Mouse (Mus musculus) forebrain, embryonic 15.5 days (tissue): Measurements from ENCODE around the gene Garem2. TPM values are rescaled to one million over a fixed set of nuclear protein-coding genes. Genes with fewer than 3 reads are reported as not detected.
A peak's percentile ranks its signal among the peaks of the same experiment; 100 is the strongest.

Source experiments
- ATAC-seq: fragments of 200-750 bp; cut with Nextera tagmentation; replicated peaks from 2 replicates; pipeline ENCODE4 v1.8.0; 2017; ENCODE audit warnings: mild to moderate bottlenecking, moderate TSS enrichment, moderate library complexity
- H3K27ac ChIP-seq: fragments of 300-500 bp; sonication (generic); replicated peaks from 2 replicates; pipeline ENCODE4 v1.5.1; 2015; ENCODE audit warnings: mild to moderate bottlenecking, inconsistent platforms
- H3K27me3 ChIP-seq: fragments of 300-500 bp; sonication (generic); 2 replicates; pipeline ENCODE4 v1.6.1; 2015; ENCODE audit warnings: inconsistent platforms
- H3K36me3 ChIP-seq: fragments of 300-500 bp; sonication (generic); 2 replicates; pipeline ENCODE4 v1.6.1; 2015; ENCODE audit warnings: mild to moderate bottlenecking, inconsistent platforms
- H3K4me1 ChIP-seq: fragments of 300-500 bp; sonication (generic); 2 replicates; pipeline ENCODE4 v1.6.1; 2015; ENCODE audit warnings: inconsistent platforms
- H3K4me2 ChIP-seq: fragments of 300-500 bp; sonication (generic); replicated peaks from 2 replicates; pipeline ENCODE4 v1.6.1; 2015; ENCODE audit warnings: mild to moderate bottlenecking, inconsistent platforms
- H3K4me3 ChIP-seq: fragments of 300-500 bp; sonication (generic); 2 replicates; pipeline ENCODE4 v1.5.1; 2015; ENCODE audit warnings: mild to moderate bottlenecking, inconsistent platforms
- H3K9ac ChIP-seq: fragments of 300-500 bp; sonication (generic); replicated peaks from 2 replicates; pipeline ENCODE4 v1.6.1; 2015; ENCODE audit warnings: mild to moderate bottlenecking, inconsistent platforms
- H3K9me3 ChIP-seq: fragments of 300-500 bp; sonication (generic); 2 replicates; pipeline ENCODE4 v1.6.1; 2016; ENCODE audit warnings: inconsistent platforms
- WGBS: fragments of 180-500 bp; shearing (Covaris S2); methylation state at CpG from one replicate; pipeline ENCODE4 v1.1.7; 2015; ENCODE audit warnings: mixed read lengths; 5-methylcytosine and 5-hydroxymethylcytosine counted together
- polyA plus RNA-seq: library from polyadenylated mRNA; unstranded; fragments of >200 nt; fragmentation: Nextera tagmentation; extraction: Ambion mirVana; gene quantifications from 2 replicates; pipeline ENCODE4 v1.2.1, GENCODE M21; 2015

The Garem2 gene
- polyA plus RNA-seq, 1 experiment from 2014 or later: 12.8 TPM

DNA sequence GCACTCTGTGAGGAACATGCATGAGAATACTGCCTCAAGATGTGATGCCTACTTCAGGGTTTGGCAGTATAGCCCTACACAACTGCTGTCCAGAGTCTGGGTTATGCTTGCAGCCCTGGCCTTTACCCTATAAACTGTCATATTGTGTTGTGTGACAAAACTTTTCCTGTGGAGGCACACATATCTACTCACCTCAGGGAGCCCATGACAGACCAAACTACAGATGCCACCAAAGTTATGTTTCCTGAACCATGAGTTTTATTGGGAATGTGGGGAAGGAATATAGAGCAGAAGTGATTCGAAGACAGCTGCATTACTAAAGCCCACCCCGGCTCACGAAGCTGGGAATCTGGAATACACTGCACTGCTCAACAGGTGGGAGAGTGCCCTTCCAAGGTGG, 1.6 kb upstream of the Garem2 start:
- no peaks in the 10 kb centered on the region for H3K9me3 ChIP-seq
- H3K27ac ChIP-seq: no peak overlapping the region
- H3K4me3 ChIP-seq: no peak overlapping the region
- ATAC-seq: no peak
- H3K4me2 ChIP-seq: no peak overlapping the region
- 80% methylated on average over 3 of the region's 3 CpGs for WGBS
- no peaks in the 10 kb centered on the region for H3K27me3 ChIP-seq
- H3K4me1 ChIP-seq: peaks cover 42% of the 10 kb centered on the region
- no peaks in the 10 kb centered on the region for H3K36me3 ChIP-seq
- H3K9ac ChIP-seq: no peak overlapping the region

DNA sequence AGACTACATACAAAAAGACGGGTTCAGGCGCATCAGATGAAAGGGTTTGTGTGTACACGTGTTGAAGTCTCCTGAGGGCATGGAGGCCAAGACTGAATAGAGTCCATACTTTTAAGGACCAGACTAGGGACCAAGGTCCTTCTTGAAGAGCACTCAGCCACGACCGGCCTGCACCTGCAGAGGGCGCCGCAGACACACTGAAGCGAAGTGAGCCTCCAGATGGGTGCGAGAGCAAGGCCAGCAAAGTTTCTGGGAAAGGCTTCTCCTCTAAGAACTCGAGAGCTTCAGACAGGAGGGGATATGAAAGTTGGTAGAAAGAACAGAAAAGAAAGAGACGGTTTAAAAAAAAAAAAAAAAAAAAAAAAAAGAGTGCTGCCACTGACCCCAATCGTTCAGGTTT, 622 bp upstream of the Garem2 start:
- H3K9me3 ChIP-seq: no peaks in the 10 kb centered on the region
- no peak overlapping the region for H3K9ac ChIP-seq
- H3K4me2 ChIP-seq: peak overlapping the region; percentile 86
- no peaks in the 10 kb centered on the region for H3K36me3 ChIP-seq
- H3K4me1 ChIP-seq: peaks cover 44% of the 10 kb centered on the region
- WGBS: under 1% methylated on average over 12 of the region's 12 CpGs
- no peak overlapping the region for H3K27ac ChIP-seq
- no peaks in the 10 kb centered on the region for H3K27me3 ChIP-seq
- no peak for ATAC-seq
- H3K4me3 ChIP-seq: peak overlapping the region; percentile 77

DNA sequence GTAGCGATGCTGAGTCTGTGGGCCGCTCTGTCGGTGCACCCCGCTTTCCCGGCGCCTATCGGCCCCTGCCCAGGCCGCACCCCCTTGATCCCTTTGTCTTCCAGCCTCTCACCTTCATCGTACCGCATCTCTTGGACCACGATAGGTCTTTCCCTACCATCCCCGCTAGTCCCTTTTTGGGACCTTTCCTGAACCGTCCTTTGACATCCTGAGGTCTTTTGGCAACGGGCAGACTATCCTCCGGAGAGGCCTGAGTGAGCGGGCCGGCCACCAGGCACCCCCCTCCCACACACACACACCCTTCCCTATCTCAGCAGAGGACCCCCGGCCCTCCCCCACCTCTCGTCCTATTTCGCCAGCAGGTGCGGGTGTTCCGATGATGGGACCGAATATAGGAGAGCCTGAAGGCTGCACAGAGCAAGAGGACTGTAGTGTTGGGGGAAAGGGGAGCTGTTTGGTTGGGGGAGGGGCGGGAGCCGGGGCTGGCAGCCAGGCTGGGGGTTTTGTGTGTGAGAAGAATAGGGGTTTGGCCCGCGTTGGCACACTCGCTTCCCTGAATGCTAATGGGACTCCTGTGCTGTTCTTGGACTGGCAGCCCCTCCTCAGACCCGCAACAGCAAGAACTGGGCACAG, 823 bp downstream of the Garem2 start, which contains the start of gene 3110082J24Rik:
Gene 3110082J24Rik, minus strand, starts transcription at position 419 of the 633 bp plus-strand sequence.
- under 1% methylated on average over 29 of the region's 29 CpGs for WGBS
- Histone ChIP-seq H3K4me3 (peak within 1 kb of the TSS; percentile 77), H3K36me3 (no peaks in the 10 kb centered on the region), H3K27ac (peak within 1 kb of the TSS; percentile 84), H3K9ac (peak within 1 kb of the TSS; percentile 71), H3K4me2 (peak within 1 kb of the TSS; percentile 86), H3K27me3 (no peaks in the 10 kb centered on the region), H3K9me3 (no peaks in the 10 kb centered on the region), H3K4me1 (peaks cover 58% of the 10 kb centered on the region)
- ATAC-seq: peak; percentile 74

DNA sequence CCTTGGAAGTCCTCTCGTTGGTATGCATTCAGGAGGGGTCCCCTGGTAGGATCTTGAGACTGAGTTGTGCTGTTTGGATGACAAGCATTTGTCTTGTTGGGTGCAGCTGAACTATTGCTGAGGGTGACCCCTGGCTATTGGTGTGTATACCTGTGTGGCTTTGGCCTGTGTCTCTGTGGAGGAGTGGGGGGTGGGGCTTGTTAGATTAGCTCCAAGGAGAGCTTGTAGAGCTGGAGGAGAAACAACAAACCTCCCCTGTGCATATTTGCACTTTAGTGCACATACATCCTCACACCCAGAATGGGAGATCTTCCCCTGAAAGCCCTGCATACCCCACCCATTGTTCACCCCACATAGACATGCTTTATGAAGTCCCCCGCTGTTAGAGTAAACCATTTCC, 1.8 kb downstream of the Garem2 start:
- Histone ChIP-seq H3K9ac (no peak overlapping the region), H3K27ac (peak overlapping the region; percentile 84), H3K9me3 (no peaks in the 10 kb centered on the region), H3K36me3 (no peaks in the 10 kb centered on the region), H3K4me1 (peaks cover 68% of the 10 kb centered on the region), H3K27me3 (no peaks in the 10 kb centered on the region), H3K4me3 (peak overlapping the region; percentile 77), H3K4me2 (peak overlapping the region; percentile 86)
- WGBS: 6% methylated on average over 2 of the region's 2 CpGs
- no peak for ATAC-seq

DNA sequence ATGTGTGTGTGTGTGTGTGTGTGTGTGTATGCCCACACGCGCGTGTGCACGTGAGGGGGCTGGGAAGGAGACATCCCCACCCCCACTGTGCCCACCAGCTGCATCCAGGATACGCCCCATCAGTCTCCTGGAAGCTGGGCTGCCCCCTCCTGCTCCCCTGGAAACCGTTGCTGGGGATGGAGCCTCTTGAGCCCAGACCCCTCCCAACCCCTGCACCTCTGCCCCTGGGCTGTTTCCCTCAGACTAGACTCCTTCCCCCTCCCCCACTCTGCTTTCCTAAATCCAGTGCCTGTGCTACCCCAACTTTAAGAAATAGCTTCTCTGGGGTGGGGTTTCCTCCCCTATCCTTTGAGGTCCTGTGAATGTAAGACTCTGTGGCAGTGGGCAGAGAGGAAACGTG, 2.2 kb downstream of the Garem2 start:
- H3K4me2 ChIP-seq: peak overlapping the region; percentile 86
- H3K4me3 ChIP-seq: peak overlapping the region; percentile 77
- H3K36me3 ChIP-seq: no peaks in the 10 kb centered on the region
- peaks cover 68% of the 10 kb centered on the region for H3K4me1 ChIP-seq
- peak; percentile 53 for ATAC-seq
- H3K9me3 ChIP-seq: no peaks in the 10 kb centered on the region
- H3K27ac ChIP-seq: peak overlapping the region; percentile 84
- H3K9ac ChIP-seq: no peak overlapping the region
- H3K27me3 ChIP-seq: no peaks in the 10 kb centered on the region
- under 1% methylated on average over 7 of the region's 7 CpGs for WGBS

DNA sequence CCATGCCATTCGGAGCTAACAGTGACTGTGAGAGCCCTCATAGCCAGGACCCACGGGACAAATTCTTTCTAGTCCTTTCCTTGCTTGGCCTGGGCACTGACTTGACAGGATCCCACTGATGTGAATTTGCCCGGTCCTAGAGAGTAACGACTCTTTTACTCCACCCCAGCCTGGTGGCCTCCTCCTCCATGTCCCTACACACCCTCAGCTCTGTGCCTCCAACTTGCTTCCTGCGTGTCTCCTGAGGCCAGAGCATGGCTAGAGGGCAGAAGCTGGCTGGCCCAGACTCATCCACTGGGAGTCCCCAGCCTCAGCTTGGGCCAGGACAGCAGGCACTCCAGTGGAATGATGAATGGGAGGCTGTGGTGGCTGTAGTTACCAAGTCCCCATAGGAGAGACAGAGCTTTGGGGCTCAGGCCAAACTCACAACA, 2.7 kb downstream of the Garem2 start:
- peaks cover 68% of the 10 kb centered on the region for H3K4me1 ChIP-seq
- peak overlapping the region; percentile 86 for H3K4me2 ChIP-seq
- H3K9me3 ChIP-seq: no peaks in the 10 kb centered on the region
- 5% methylated on average over 5 of the region's 5 CpGs for WGBS
- no peaks in the 10 kb centered on the region for H3K36me3 ChIP-seq
- H3K4me3 ChIP-seq: 0 out of 2 replicates have a peak overlapping the region, but pooled peaks have one; percentile 77
- H3K27ac ChIP-seq: peak overlapping the region; percentile 84
- H3K9ac ChIP-seq: no peak overlapping the region
- no peaks in the 10 kb centered on the region for H3K27me3 ChIP-seq
- no peak for ATAC-seq

DNA sequence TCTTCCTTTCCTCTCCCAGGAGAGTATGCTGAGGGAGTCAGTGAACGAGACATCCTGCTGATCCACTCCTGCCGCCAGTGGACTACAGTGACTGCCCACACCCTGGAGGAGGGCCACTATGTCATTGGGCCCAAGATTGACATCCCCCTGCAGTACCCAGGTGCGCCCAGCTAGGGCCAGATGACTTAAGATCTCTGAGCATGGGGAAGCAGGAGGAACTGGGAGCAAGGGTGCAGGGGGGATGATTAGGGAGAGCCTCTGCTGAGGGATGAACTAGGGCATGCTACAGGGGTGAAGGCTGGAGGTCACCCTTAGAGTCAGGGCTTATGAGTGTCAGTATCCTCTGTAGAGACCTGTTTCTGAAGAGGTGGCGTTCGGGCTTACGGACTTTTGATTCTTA, 3.3 kb downstream of the Garem2 start:
- Histone ChIP-seq H3K27me3 (no peaks in the 10 kb centered on the region), H3K4me3 (no peak overlapping the region), H3K4me1 (peaks cover 68% of the 10 kb centered on the region), H3K36me3 (no peaks in the 10 kb centered on the region), H3K27ac (0 out of 2 replicates have a peak overlapping the region, but pooled peaks have one; percentile 84), H3K9ac (no peak overlapping the region), H3K9me3 (no peaks in the 10 kb centered on the region), H3K4me2 (peak overlapping the region; percentile 86; the same call in 1 of the 2 replicates)
- 62% methylated on average over 6 of the region's 6 CpGs for WGBS
- ATAC-seq: no peak

DNA sequence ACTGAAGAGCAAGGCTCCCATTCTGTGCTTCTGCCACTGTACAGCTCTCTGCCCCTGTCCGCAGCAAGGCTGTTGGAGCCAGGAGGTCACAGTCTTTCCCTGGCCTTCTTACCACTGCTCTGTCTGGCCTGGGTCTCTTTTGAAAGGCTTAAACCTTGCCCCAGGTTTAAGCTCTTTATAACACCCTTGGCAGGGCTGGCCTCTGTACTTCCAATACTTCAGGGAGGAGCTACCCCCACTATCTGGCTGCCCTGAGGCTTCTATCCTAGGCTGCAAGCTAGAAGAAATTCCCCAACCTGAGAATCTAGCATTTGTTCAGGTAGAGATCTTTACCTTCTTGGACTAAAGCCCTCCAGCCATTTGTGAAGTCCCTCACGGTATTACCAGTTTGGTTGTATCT, 4.9 kb downstream of the Garem2 start:
- no peak overlapping the region for H3K27ac ChIP-seq
- 31% methylated on average over 2 of the region's 2 CpGs for WGBS
- H3K4me2 ChIP-seq: no peak overlapping the region

DNA sequence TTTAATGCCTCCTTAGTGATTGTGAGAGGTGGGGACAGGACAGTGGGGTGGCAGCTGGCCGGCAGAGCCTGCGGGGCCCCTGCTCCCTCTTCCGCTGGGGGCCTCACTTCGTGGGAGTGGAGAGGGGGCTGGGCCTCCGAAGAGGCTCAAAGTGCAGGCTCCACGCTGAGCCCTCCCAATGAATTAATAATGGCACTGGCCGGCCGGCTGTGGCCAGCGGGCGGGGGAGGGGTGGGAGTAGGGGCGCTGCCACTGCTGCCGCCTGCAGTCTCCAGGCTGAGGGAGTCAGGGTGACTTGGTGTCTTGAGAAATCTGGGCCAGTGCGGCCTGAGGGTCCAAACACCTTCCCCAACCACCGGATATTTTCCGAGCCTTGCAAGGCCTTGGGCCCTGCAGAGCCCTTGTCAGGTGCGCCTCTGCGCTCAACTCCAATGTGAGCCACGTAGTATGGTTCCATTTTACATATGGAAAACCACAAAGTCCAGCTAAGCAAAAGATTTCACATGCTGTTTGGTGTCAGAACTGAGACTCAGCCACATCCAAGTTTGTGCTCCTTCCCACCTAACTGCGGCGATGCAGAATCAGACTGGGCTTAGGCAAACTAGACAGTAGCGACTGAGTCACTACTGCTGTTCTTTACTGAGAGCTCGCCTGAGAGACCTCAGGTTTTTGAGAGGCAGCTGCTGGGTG, 5.6 kb downstream of the Garem2 start:
- WGBS: 13% methylated on average over 22 of the region's 22 CpGs
- H3K4me3 ChIP-seq: peak overlapping the region; percentile 3; the same call in 1 of the 2 replicates

More for the DNA sequence above, 4.9 kb downstream of the Garem2 start:
- H3K4me3 ChIP-seq: no peak overlapping the region
- no peak overlapping the region for H3K9ac ChIP-seq
- H3K36me3 ChIP-seq: no peaks in the 10 kb centered on the region
- H3K27me3 ChIP-seq: no peaks in the 10 kb centered on the region
- no peak for ATAC-seq
- H3K9me3 ChIP-seq: no peaks in the 10 kb centered on the region
- H3K4me1 ChIP-seq: peaks cover 73% of the 10 kb centered on the region

DNA sequence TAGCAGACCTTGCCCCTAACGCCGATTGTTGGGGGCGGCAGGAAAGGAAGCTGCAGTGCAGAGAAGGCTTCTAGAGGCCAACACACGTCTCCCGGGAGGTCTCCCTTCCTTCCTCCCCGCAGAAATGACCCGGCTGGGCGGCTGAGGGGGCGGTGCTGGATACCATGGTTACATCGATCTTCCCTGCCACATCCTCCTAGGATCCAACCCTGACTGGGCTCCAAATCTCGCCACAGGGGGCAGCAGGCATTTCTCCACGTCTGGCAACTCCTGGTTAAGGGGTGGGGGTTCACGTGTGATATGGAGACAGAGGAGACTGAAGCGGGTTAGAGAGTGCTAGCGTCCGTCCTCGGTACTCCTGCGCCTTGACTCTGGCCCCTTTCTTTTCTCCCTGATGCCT, 6.2 kb downstream of the Garem2 start:
- H3K27ac ChIP-seq: no peak overlapping the region
- H3K9me3 ChIP-seq: no peaks in the 10 kb centered on the region
- no peak for ATAC-seq
- no peaks in the 10 kb centered on the region; the same call in 1 of the 2 replicates for H3K36me3 ChIP-seq
- 11% methylated on average over 18 of the region's 18 CpGs for WGBS
- H3K4me3 ChIP-seq: peak overlapping the region; percentile 3; the same call in 1 of the 2 replicates
- peak overlapping the region; percentile 32 for H3K4me2 ChIP-seq
- no peak overlapping the region for H3K9ac ChIP-seq
- H3K27me3 ChIP-seq: no peaks in the 10 kb centered on the region
- H3K4me1 ChIP-seq: peaks cover 63% of the 10 kb centered on the region

More for the DNA sequence above, 5.6 kb downstream of the Garem2 start:
- Histone ChIP-seq H3K27ac (no peak overlapping the region), H3K9me3 (no peaks in the 10 kb centered on the region), H3K27me3 (no peaks in the 10 kb centered on the region), H3K9ac (no peak overlapping the region), H3K4me1 (peaks cover 69% of the 10 kb centered on the region), H3K4me2 (peak overlapping the region; percentile 32), H3K36me3 (no peaks in the 10 kb centered on the region)
- no peak for ATAC-seq

DNA sequence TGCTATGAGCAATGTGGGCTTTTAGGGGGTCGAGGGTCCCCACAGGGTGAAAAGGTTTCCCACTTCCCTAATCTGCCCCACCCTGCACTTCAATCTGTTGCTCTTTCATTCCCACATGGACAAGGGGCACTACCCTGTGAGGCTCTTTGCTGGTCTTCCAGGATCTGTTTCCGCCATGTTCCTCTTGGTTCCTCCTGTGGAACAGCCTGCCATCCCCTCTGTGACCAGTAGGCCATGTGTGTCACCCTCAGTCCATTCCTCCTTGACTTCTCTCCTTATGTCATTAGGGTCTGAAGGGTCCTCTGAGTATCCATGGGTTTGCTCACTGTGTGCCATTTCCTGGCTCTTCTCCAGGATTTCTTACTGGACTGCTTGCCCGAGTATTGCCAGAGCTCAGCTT, 6.8 kb downstream of the Garem2 start:
- H3K27ac ChIP-seq: no peak overlapping the region
- H3K4me1 ChIP-seq: peaks cover 56% of the 10 kb centered on the region
- no peak overlapping the region for H3K9ac ChIP-seq
- H3K27me3 ChIP-seq: no peaks in the 10 kb centered on the region
- H3K4me2 ChIP-seq: no peak overlapping the region
- no peak overlapping the region for H3K4me3 ChIP-seq
- H3K9me3 ChIP-seq: no peaks in the 10 kb centered on the region
- 65% methylated on average over 3 of the region's 3 CpGs for WGBS
- ATAC-seq: no peak
- H3K36me3 ChIP-seq: peaks cover 4% of the 10 kb centered on the region; the same call in 1 of the 2 replicates

DNA sequence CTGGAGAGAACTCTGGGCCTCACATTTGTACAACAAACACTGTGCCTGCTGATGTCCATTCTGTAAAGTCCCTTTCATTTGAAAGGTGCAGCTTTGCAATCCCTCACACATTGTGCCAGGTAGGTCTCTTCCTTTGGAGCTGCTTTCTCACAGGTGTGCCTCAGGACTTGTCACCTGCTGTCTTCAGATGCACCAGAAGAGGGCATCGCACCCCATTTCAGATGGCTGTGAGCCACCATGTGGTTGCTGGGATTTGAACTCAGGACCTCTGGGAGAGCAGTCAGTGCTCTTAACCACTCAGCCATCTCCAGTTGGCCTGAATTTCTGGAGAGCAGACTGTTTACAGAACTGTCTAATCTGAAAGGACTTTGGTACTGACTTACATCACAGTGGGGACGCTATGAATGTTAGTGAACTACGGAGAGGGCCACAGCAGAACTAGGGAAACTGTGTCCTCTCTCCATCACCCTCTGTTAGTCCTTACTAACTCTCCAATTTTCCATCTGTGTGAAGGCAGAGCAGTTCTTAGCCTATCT, 7.6 kb downstream of the Garem2 start:
- 88% methylated on average over 3 of the region's 3 CpGs for WGBS
- peaks cover 48% of the 10 kb centered on the region for H3K4me1 ChIP-seq
- no peak overlapping the region for H3K4me3 ChIP-seq
- H3K36me3 ChIP-seq: peaks cover 12% of the 10 kb centered on the region; the same call in 1 of the 2 replicates
- no peak overlapping the region for H3K4me2 ChIP-seq
- no peak overlapping the region for H3K27ac ChIP-seq
- H3K9me3 ChIP-seq: no peaks in the 10 kb centered on the region
- no peak for ATAC-seq
- no peaks in the 10 kb centered on the region for H3K27me3 ChIP-seq
- H3K9ac ChIP-seq: no peak overlapping the region
